Mouse (Mus musculus): ENCODE data around the gene Qtrt2.

The Qtrt2 gene

GRCm38 (mm10) chr16:43816321-43816720 is 110.3 kb downstream of the Qtrt2 start:
- no peak for DNase-seq (ENCODE audit: low spot score)

GRCm38 (mm10) chr16:43814644-43815043 is 112.0 kb downstream of the Qtrt2 start:
- no peak for DNase-seq (ENCODE audit: low spot score)
